Mouse (Mus musculus): ENCODE measurements around the gene Vmp1.

Vmp1 gene

GRCm38 (mm10) chr11:86598572-86598971 lies 85.1 kb downstream of the Vmp1 start:
- DNase-seq = no peak

GRCm38 (mm10) chr11:86598154-86598553 lies 85.5 kb downstream of the Vmp1 start:
- DNase-seq = no peak

GRCm38 (mm10) chr11:86596976-86597375 lies 86.7 kb downstream of the Vmp1 start:
- no peak for DNase-seq

- DNase-seq = no peak
These were observed 87.3 kb downstream of the Vmp1 start for GRCm38 (mm10) chr11:86596187-86596960.

GRCm38 (mm10) chr11:86595366-86595765 lies 88.3 kb downstream of the Vmp1 start:
- no peak for DNase-seq

GRCm38 (mm10) chr11:86594188-86594876 lies 89.3 kb downstream of the Vmp1 start:
- DNase-seq = no peak

GRCm38 (mm10) chr11:86593443-86593842 lies 90.2 kb downstream of the Vmp1 start:
- no peak for DNase-seq

GRCm38 (mm10) chr11:86592993-86593392 lies 90.6 kb downstream of the Vmp1 start:
- DNase-seq = no peak

- DNase-seq = no peak
These were observed 91.6 kb downstream of the Vmp1 start for GRCm38 (mm10) chr11:86591931-86592616.

GRCm38 (mm10) chr11:86591301-86591845 lies 92.3 kb downstream of the Vmp1 start:
- DNase-seq = no peak

- DNase-seq = no peak
These were observed 93.1 kb downstream of the Vmp1 start for GRCm38 (mm10) chr11:86590579-86590978.

GRCm38 (mm10) chr11:86590066-86590465 lies 93.6 kb downstream of the Vmp1 start:
- no peak for DNase-seq

GRCm38 (mm10) chr11:86588583-86589298 lies 94.9 kb downstream of the Vmp1 start:
- DNase-seq = no peak

GRCm38 (mm10) chr11:86587830-86588229 lies 95.8 kb downstream of the Vmp1 start:
- DNase-seq = no peak

GRCm38 (mm10) chr11:86586868-86587792 lies 96.5 kb downstream of the Vmp1 start:
- peak in 1 of 2 experiments; percentile 56 for DNase-seq

- peak in 1 of 2 experiments; percentile 55 for DNase-seq
These were observed 97.3 kb downstream of the Vmp1 start for GRCm38 (mm10) chr11:86586177-86586867.

- DNase-seq = no peak
These were observed 98.0 kb downstream of the Vmp1 start for GRCm38 (mm10) chr11:86585598-86585984.

- DNase-seq = no peak
These were observed 98.6 kb downstream of the Vmp1 start for GRCm38 (mm10) chr11:86584898-86585597.

- DNase-seq = no peak
These were observed 99.4 kb downstream of the Vmp1 start for GRCm38 (mm10) chr11:86583990-86584897.
